Mouse (Mus musculus): ENCODE results near the gene Ccdc162.

Ccdc162 gene

DNA sequence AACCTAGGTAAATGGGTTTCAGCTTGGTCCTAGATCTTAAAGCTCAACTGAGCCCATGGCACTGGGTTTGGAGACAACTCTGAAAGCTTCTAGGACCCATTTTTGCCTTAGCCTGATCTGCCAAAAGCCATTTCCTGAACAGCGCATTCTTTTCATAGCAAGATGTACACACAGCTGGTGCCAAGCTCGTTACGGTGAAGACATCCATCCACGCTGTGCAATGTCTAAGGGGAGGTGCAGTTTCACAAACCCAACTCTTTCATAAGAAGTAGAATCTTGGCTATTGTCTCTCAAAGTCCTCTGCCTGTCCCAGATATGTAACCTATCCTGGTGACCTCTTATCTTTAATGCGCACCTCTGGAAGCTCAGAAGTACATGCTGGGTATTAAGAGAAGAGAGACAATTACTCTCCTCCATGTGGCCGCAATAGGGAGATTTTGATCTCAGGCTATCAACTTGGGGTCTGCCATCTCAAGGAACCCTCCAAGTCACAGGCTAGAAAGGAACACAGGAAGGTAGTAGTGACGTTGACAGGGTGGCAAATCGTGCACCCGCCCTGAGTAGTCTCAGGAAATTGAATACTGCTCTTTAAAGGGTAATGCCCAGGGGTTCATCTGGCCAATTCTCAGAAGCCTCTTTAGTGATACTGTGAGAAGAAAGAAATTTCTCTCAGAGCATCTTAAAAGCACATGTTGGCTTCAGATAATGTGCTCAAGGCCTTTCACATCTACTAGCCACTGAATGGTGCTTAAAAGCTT is 81.0 kb downstream of the Ccdc162 start:
- peak in 1 of 2 experiments; percentile 14 for DNase-seq (ENCODE audit: low spot score in 2 of 2)

DNA sequence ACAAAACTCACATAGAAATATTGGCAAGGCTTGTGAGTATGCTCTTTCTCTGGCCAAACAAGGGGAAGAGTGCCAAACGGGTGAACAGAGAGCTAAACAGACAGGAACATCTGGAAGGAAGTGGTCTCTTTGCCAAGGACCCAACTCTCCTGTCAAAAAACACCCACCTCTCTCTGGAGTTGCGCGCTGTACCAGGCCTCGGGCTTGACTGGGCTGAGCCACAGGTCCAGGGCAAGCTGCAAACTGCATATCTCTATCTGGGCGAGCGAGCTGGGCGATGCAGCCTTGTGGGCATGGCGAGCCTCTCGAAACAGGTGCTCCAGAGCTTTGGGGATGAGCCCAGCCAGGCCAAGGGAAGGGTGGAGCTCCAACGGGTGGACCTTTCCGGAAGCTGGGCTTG is 82.6 kb downstream of the Ccdc162 start:
- DNase-seq (ENCODE audit: low spot score in 2 of 2), result no peak

DNA sequence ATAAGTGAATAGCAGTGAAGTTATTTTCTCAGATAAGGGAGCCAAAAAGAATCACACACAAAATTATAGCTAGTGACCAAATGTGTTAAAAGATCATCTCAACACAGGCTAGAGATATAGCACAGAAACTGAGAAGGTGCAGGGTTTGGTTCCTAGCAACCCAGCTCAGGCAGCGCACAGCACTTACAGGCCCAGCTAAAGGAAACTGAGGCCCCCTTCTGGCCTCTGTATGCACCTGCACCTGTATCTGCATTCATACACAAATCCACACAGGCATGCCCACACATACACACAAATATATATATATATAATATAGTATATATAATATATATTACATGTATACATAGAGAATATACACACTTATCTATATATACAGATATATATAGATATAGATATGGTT is 84.4 kb downstream of the Ccdc162 start:
- DNase-seq (ENCODE audit: low spot score in 2 of 2), result no peak

DNA sequence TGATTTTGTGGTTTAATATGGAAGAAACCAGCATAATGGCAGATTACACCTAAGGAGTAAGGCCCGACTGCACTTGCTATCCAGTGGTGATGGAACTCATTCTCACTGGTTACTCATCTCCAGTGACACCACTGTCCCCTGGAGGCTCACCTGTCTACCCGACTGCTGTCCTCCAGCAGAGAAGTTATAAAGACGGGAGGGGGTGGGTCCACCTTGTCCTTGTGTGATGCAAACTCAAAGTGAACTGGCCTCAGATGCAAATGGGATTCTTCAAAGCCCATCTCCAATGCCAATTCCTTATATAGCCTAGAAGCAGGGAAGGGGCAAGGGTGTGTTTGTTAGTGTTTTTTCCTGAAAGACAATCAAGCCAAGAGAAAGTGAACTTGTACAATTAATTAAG is 89.4 kb downstream of the Ccdc162 start:
- no peak for DNase-seq (ENCODE audit: low spot score in 2 of 2)

DNA sequence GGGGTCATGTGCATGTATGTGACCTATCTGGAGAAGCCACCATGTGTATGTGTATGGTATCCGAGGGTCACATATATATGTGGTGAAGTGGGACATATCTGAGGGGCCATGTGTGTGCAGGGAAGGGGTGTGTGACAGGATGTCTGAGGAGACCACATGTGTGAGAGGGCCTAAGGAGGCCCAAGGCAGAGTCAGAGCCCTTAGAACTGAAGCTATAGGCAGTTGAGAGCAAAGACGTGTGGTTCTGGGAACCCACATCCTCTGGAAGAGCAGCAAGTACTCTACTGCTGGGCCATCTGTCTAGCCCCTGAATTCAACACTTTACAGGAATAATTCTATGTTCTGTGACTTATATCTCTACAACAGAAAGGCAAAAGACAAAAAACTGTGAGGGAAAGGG is 96.4 kb downstream of the Ccdc162 start:
- no peak for DNase-seq (ENCODE audit: low spot score in 2 of 2)

DNA sequence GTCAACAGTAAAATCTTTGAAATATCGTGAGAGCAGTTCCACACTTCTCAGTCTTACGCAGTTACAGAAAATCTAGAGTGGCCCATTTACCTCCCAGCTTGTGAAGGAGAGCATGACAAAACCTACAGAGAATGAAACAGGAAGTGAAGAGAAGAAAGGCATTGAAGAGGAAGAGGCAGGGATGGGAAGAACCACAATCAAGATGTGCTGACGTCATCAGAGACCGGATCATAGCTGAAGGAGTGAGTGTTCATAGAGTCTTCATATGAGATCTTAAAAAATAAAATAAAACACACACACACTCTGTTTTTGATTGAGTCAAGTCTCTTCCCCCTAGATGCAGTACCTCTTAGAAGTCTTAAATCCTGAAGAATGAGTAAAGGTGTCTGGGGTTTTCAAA is 100.9 kb downstream of the Ccdc162 start:
- no peak for DNase-seq (ENCODE audit: low spot score in 2 of 2)

DNA sequence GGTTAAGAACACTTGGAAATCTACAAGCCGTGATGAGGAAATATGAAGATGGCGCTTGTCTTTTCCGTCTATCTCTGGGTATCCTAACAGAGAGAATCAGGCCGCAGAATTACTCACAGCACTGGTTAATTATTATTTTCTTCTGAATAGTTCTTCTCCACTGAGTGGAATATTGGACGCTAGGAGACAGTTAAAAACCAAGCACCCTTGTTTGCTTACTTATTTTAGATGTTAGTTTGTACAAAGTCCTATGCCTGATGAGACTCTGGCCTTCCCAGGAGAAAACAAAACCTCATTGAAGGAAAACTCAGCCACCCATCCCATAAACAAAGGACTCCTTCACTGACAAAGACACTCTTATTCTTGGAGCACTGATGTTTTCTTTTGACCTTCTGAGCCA is 104.5 kb downstream of the Ccdc162 start:
- DNase-seq (ENCODE audit: low spot score in 2 of 2), result no peak

DNA sequence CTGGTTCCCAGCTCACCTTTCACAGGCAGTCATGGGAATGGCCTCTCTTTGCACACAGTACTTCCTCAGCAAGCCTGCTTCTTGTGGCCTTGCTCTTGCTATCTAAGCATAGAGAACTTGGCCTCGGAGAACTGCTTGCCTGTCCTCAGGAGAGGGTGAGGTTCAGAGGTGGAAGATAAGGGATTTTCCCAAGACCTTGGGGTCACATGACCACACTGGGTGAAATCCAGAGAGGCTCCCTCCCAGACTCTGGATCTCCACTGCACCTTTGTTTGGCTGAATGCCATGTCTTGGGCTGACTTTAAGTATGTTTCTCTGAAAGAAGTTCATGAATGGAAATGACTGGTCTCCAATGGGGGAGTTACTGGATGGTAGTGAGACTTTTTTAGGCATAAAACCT is 107.0 kb downstream of the Ccdc162 start:
- DNase-seq (ENCODE audit: low spot score in 2 of 2), result no peak

DNA sequence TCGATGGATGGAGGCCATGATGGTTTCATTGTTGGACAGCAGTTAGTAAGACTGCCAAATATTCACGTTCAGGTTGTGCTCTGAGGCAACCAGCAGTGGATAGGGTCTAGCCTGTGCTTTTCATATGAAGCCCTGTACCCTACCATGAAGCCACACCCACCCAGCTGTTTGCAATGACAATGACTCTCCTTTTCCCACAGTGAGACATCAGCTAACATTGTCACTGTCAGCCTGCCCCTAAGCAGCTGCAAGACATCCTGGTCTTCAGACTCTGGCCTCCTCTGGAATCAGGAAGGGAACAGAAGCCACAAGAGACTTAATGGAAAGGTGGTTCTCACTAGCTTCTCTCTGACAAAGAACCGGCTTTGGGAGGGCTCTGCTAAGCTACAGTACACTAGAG is 107.9 kb downstream of the Ccdc162 start:
- DNase-seq (ENCODE audit: low spot score in 2 of 2), result no peak

DNA sequence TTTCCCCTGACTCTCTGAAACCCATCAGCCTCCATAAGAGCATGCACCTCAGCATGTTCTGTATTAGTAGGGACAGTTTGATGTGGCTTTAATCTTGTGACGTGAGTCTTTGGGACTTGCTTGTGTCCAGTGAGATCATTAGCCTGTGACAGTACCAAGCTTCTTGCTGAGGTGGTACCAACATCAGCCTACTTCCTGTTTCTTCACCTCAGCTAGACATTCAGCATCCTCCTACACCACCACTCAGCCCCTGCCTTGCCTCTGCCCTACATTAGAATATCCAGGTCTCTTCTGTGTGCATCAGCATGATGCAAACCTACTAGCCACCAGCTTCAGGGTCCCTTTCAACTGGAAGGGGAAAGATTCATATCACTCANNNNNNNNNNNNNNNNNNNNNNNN is 113.8 kb downstream of the Ccdc162 start:
- DNase-seq (ENCODE audit: low spot score in 2 of 2), result peak in 1 of 2 experiments; percentile 17

DNA sequence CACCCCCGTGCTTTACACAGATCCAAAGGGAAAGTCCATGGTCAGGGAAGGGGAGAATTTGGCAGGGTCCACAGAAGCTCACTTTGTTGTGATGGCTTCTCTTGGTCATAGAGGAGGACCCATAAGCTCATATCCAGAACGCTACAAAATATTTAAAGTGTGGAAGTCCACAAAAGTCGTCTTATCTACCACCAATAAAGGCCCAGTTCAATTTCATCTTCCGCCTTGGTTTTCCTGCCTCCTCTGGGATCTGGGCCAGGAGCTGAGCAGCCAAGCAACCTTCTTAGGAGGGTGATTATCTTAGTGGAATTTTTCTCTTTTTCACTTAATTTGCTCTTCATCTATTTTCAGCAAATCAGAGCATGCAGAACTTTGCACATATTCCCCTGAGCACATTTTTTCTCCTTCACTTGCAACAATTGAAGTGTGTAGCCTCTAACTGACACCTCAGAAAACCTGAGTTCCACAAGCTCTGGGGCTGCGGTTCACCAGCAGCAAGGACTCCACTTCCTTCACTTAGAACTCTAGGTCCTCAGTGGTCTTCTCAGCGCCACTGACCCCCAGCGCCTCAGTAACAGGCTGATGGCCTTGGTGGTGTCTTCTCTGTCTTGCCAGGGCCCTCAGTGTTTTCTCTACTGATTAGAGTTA is 114.4 kb downstream of the Ccdc162 start:
- peak; percentile 57 to 62 for DNase-seq (ENCODE audit: low spot score in 2 of 2)

DNA sequence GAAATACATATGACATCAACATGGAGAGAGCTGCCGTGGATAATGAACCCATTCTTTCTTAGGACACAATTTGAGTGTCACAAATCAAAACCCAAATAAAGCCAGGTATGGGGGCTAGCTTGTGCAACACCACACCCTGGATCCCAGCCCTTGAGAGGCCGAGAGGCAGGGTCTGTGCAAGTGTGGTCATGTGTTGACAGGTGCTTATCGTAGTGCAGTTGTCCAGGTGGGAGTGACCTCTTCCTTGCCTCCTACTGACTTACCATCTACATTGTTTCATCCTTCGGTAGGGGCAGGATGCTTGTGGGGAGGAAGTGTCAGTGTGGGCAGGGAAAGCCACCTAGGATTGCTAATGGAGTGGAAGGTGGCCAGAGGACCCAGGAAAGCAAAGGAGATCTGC is 115.1 kb downstream of the Ccdc162 start:
- DNase-seq (ENCODE audit: low spot score in 2 of 2), result no peak

DNA sequence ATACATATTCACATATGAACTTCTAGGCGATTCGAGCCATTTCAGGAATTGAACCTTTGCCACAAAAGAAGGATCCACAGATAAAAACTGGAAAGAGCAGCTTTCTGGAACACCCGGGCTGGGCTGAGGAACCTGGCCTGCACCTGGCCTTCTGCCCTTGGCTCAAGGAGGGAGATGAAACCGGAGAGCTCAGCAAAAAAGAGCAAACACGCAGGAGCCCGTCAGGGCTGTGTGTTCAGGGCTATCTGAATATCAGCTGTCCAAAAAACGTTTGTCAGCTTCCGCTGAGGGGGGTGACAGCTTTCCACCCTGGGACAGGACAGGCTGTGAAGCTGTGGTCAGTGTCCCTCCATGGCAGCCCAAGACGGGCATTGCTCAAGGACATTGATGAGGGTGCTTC is 117.4 kb downstream of the Ccdc162 start:
- DNase-seq (ENCODE audit: low spot score in 2 of 2), result no peak

DNA sequence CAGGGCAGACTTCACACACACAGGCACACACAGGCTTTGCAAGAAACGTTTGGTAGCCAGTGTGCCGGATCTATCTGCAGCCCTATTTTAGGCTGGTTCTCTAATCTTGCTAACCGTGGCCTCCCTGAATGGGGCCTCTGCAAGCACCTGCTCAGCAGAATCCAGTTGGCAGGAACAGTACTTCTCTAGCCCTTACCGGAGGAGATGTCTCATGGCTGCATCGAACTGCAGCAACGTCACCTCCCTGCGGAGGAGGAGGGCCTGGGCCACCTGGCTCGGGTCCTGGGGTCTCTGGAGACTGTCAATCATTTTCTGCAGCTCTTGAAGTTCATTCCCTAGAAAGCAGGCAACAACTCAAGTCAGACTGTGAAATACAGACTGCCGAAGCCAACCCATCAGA is 118.2 kb downstream of the Ccdc162 start:
- DNase-seq (ENCODE audit: low spot score in 2 of 2), result no peak

DNA sequence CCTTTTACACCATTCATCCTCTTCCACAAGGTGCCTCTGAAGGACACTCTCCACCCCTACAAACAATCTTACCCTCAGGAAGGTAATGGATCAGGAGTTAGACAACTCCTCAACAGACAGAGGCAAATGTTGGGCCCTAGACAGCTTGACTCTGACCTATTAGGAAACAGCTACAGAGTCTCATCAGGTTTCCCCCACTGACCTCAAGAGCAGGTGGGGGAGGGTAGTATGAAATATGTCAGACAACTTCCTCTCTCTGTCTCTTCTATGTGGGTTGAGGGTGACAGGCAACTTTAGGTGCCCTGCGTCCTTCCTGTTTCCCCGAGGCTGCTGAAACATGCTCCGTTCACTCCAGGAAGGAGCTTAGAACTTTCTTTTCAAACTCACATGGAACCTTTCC is 120.9 kb downstream of the Ccdc162 start:
- DNase-seq (ENCODE audit: low spot score in 2 of 2), result peak; percentile 84 to 88

DNA sequence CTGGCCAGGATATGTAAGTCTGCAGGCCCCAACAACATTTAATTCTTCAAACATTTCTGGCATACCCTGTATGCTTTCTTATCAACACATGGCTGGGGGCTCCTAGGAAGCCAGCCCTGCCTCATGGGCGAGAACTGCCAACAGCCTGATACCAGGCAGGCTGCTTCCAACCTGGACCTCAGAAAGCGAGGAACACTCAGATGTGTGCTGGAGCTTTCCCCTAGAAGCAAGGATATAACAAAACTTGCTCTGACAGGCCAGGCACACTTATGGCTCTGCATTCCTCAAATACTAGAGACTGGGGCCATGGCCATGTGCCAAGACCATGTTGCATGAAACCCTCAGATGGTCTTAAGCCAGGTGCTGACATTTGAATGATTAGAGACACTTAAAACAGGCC is 121.5 kb downstream of the Ccdc162 start:
- DNase-seq (ENCODE audit: low spot score in 2 of 2), result no peak

DNA sequence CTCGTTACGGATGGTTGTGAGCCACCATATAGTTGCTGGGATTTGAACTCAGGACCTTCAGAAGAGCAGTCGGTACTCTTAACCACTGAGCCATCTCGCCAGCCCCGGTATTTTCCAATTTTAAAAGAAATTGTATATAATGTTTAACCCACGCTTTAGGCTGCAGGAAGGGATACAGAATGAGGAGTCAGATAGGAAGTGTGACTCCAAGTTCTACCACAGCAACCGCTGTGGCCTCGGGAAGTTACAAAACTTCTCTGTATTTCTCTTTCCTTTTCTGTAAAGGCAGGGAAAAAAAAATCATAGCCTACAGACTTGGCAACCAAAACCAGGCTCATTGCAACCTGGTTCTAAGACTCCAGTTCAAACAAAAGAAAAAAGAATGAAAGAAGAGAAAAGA is 122.0 kb downstream of the Ccdc162 start:
- DNase-seq (ENCODE audit: low spot score in 2 of 2), result no peak

DNA sequence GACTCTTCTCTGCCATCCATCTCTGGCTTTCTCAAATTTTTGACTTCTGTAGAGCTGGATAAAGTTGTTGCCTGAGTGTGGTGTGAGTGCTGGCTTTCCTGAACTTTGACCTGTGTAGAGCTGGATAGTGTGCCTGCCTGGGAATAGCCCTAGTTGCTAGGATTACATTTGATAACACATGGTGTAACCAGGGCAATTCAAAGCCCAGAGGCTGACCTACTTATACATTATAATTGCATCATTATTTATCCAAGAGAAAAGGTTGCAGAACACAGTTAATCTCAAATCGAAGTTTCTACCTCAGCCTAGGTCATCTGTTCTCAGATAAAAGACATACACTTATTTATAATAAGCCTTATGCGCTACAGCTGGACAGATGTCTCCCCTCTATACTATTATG is 127.8 kb downstream of the Ccdc162 start:
- DNase-seq (ENCODE audit: low spot score in 2 of 2), result no peak

DNA sequence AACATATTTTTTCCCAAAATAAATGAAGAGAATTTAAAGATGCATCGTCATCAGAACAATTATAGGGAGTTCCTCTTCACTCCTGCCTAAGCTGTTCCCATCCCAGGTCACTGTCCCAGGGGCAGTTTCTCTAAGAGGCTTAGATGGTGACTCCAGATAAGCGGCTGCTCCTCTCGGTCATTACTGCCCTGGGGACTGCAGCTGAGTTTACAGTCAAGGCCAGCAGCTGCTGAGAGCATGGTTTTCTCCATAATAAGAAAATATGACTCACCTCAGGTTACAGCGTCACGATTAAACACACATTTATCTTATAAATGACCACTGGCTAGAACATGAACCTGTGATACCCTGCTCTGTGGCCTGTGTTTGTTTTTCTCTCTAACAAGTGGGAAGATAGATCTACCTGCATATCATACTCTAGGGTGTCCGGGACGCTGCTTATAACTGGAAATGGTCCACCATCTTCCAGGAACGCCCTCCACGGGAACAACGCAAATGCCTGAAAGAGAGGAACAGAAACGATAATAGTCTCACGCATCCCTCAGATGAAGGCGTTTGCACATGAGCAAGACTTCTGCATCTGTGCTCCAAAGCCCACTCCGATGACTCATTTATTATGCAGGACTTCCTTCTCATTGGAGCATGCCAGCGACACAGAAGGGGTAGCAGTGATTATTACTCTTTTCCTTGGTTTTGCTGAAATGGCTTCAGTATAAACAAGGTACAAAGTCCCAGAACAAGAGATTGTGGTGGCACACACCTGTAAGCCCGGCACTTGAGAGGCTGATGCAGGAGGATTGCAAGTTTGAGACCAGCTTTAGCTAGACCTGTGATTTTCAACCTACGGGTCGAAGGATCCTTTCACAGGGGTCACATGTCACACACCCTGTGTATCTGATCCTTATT is 129.2 kb downstream of the Ccdc162 start:
- DNase-seq (ENCODE audit: low spot score in 2 of 2), result no peak

DNA sequence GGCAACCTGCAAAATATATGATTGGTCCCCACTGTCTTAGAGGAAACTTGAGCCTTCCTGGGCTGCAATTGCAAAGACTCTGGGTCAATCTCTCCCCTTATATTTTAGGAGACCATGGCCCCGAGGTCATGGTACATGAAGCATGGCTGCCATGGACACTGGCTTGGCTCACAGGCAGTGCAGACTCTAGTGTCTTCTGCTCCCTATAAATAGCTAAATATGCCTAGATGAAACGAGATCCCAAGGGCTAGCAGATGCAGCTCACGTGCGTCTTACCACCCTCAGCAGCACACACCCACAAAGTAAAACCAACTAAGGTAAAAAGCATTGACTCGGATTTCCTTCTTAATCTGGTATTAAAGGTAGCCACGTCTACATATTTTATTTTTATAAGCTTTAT is 133.1 kb downstream of the Ccdc162 start:
- no peak for DNase-seq (ENCODE audit: low spot score in 2 of 2)

DNA sequence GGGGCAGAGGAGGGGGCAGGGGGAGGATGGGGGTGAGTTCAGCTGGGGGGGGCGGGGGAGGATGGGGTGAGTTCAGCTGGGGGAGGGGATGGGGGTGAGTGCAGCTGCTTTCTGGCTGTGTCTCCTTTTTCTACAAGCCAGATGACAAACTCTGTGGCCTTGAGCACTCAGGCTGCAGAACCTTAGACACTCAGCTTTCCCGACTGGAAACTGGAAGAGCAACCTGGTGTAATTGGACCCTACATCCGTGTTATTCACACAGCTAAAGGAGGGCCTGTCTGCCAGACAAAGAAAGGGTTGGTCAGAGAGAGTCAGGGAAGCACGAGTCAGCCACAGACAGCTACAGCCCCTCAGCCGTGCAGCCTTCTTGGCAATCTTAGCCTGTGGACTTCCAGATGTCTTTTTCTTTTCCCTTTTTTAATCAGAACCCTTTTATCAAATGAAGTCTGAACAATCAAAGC is 133.5 kb downstream of the Ccdc162 start:
- DNase-seq (ENCODE audit: low spot score in 2 of 2), result no peak

DNA sequence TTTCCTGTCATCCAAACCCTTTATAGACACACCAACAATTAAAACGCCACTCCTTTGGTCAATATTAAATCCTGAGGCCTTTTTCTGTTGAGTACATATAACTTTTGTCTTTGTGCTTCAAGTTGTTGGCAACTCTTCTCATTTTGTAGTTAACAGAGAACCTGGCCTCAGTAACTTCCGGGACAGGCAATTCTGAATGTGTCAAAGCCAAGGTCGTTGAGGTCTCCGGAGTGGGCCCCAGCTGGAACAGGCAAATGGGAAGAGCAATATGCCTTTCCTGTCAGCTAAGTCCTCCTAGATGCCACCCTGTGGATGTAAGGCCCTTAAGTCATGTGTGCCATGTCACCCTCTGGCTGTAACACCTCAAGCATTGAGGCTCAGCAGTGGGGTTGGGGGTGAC is 136.0 kb downstream of the Ccdc162 start:
- no peak for DNase-seq (ENCODE audit: low spot score in 2 of 2)

DNA sequence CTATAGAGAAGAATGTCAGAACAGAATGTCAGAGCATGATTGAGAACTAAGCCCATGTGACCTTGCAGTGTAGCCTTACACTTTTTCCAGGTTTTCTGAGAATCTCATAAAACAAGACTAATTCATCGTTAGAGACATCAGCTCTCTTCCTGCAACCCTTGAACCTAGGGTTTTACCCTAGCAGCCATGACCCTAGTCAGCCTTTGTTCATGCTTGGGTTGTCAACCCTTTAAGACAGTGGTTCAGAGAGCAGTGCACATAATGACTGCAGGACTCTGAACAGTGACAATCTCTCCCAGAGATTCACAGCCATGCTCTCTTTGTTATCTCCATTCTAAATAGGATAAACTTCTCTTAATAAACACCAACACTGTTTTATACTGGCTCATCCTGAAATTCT is 137.9 kb downstream of the Ccdc162 start:
- DNase-seq (ENCODE audit: low spot score in 2 of 2), result no peak
